Mouse (Mus musculus) kidney, postnatal 0 days (tissue): ENCODE measurements around the gene Palm. TPM values are rescaled to one million over a fixed set of nuclear protein-coding genes. Genes with fewer than 3 reads are reported as not detected.
"Not testable (repeated sequence)": the region's sequence is repeated elsewhere in the genome, so short reads cannot be mapped to it uniquely, and the experiment has no call there.

Experiments
- ATAC-seq: fragments of 200-750 bp; cut with Nextera tagmentation; replicated peaks from 2 replicates; pipeline ENCODE4 v1.8.0; 2017; ENCODE audit warnings: low read depth, moderate number of reproducible peaks, moderate TSS enrichment, moderate library complexity; ENCODE audit not compliant: low FRiP score
- DNase-seq: peaks from one replicate; pipeline ENCODE4 v3.0.0-alpha.2; 2016; ENCODE audit warnings: low spot score
- H3K27ac ChIP-seq: fragments of 300-500 bp; sonication (generic); 2 replicates; pipeline ENCODE4 v1.5.1; 2014; ENCODE audit warnings: mild to moderate bottlenecking
- H3K27me3 ChIP-seq: fragments of 300-500 bp; sonication (generic); 2 replicates; pipeline ENCODE4 v1.6.1; 2014; ENCODE audit warnings: low read length, mixed read lengths; ENCODE audit not compliant: insufficient read depth
- H3K36me3 ChIP-seq: fragments of 300-500 bp; sonication (generic); 2 replicates; pipeline ENCODE4 v1.6.1; 2014; ENCODE audit warnings: low read length, mixed read lengths; ENCODE audit not compliant: insufficient read depth
- H3K4me1 ChIP-seq: fragments of 300-500 bp; sonication (generic); replicated peaks from 2 replicates; pipeline ENCODE4 v1.6.1; 2014; ENCODE audit warnings: antibody characterized with exemption, low read length, mixed read lengths; ENCODE audit not compliant: insufficient read depth
- H3K4me2 ChIP-seq: fragments of 300-500 bp; sonication (generic); 2 replicates; pipeline ENCODE4 v1.6.1; 2014; ENCODE audit warnings: mild to moderate bottlenecking, low read length, moderate library complexity, mixed read lengths
- H3K4me3 ChIP-seq: fragments of 300-500 bp; sonication (generic); replicated peaks from 2 replicates; pipeline ENCODE4 v1.5.1; 2014; ENCODE audit warnings: low read depth, low read length
- H3K9ac ChIP-seq: fragments of 300-500 bp; sonication (generic); 2 replicates; pipeline ENCODE4 v1.6.1; 2014; ENCODE audit warnings: low read depth, low read length
- H3K9me3 ChIP-seq: fragments of 300-500 bp; sonication (generic); replicated peaks from 2 replicates; pipeline ENCODE4 v1.6.1; 2016; ENCODE audit warnings: low read length, inconsistent platforms, mixed read lengths
- CTCF ChIP-seq: IDR thresholded peaks from 2 replicates; pipeline ENCODE4 v1.5.1; 2016; ENCODE audit warnings: antibody characterized with exemption, low read depth, mild to moderate bottlenecking, moderate library complexity
- WGBS: fragments of 180-500 bp; shearing (Covaris S2); extraction: QIAGEN DNeasy Blood & Tissue Kit; methylation state at CpG from one replicate; pipeline ENCODE4 v1.1.7; 2014; 5-methylcytosine and 5-hydroxymethylcytosine counted together
- polyA plus RNA-seq: library from polyadenylated mRNA; unstranded; fragments of >200 nt; fragmentation: Nextera tagmentation; extraction: Ambion mirVana; gene quantifications from 2 replicates; pipeline ENCODE4 v1.2.1, GENCODE M21; 2015

Gene Palm
- polyA plus RNA-seq, 1 experiment from 2014 or later, result 132 TPM

- H3K9ac ChIP-seq, result no peak overlapping the region
- no peak overlapping the region for H3K4me2 ChIP-seq
- H3K36me3 ChIP-seq, result peaks cover 10% of the 10 kb centered on the region; the same call in 1 of the 2 replicates
- no peaks in the 10 kb centered on the region for H3K9me3 ChIP-seq
- H3K27ac ChIP-seq, result no peak overlapping the region
- DNase-seq, result no peak
- 78% methylated on average over 6 of the region's 6 CpGs for WGBS
- H3K27me3 ChIP-seq, result no peaks in the 10 kb centered on the region
- no peak for TF ChIP-seq CTCF
- H3K4me1 ChIP-seq, result 0 out of 2 replicates have a peak, but pooled peaks cover 5% of the 10 kb centered on the region
- no peak overlapping the region for H3K4me3 ChIP-seq
- ATAC-seq, result no peak
Observed at GRCm38 (mm10) chr10:79748496-79748895, 44.9 kb upstream of the Palm start.

GRCm38 (mm10) chr10:79754856-79755516 is 38.4 kb upstream of the Palm start, which contains the start of gene Fgf22:
Gene Fgf22, plus strand, starts transcription at chr10:79755076.
- no peak within 1 kb of the TSS for H3K27ac ChIP-seq
- ATAC-seq, result peak; percentile 70
- no peaks in the 10 kb centered on the region for H3K9me3 ChIP-seq
- peak within 1 kb of the TSS; percentile 35; the same call in 1 of the 2 replicates for H3K9ac ChIP-seq
- peak within 1 kb of the TSS; percentile 65 for H3K4me2 ChIP-seq
- peaks cover 8% of the 10 kb centered on the region; the same call in 1 of the 2 replicates for H3K4me1 ChIP-seq
- H3K4me3 ChIP-seq, result peak within 1 kb of the TSS; percentile 16; the same call in 1 of the 2 replicates
- peak; percentile 83 for DNase-seq
- H3K36me3 ChIP-seq, result peaks cover 24% of the 10 kb centered on the region
- no peaks in the 10 kb centered on the region for H3K27me3 ChIP-seq
- 2% methylated on average over 36 of the region's 36 CpGs for WGBS
- no peak for TF ChIP-seq CTCF

- H3K4me1 ChIP-seq, result peaks cover 8% of the 10 kb centered on the region; the same call in 1 of the 2 replicates
- DNase-seq (no peak), ATAC-seq (no peak)
- TF ChIP-seq CTCF, result no peak
- no peak overlapping the region for H3K27ac ChIP-seq
- WGBS, result 85% methylated on average over 3 of the region's 3 CpGs
- H3K27me3 ChIP-seq, result no peaks in the 10 kb centered on the region
- no peak overlapping the region for H3K9ac ChIP-seq
- H3K4me3 ChIP-seq, result no peak overlapping the region
- H3K4me2 ChIP-seq, result no peak overlapping the region
- H3K9me3 ChIP-seq, result no peaks in the 10 kb centered on the region
- H3K36me3 ChIP-seq, result peaks cover 28% of the 10 kb centered on the region
Observed at GRCm38 (mm10) chr10:79755854-79756253, 37.5 kb upstream of the Palm start.

GRCm38 (mm10) chr10:79756660-79757059 is 36.7 kb upstream of the Palm start:
- no peak for DNase-seq
- Histone ChIP-seq H3K4me1 (peaks cover 8% of the 10 kb centered on the region; the same call in 1 of the 2 replicates), H3K36me3 (peaks cover 36% of the 10 kb centered on the region), H3K9ac (no peak overlapping the region), H3K9me3 (no peaks in the 10 kb centered on the region), H3K4me3 (no peak overlapping the region), H3K27ac (no peak overlapping the region), H3K4me2 (no peak overlapping the region), H3K27me3 (no peaks in the 10 kb centered on the region)
- no peak for ATAC-seq
- TF ChIP-seq CTCF, result no peak
- WGBS, result 90% methylated on average over 24 of the region's 24 CpGs

GRCm38 (mm10) chr10:79759675-79760074 is 33.7 kb upstream of the Palm start:
- 95% methylated on average over 1 of the region's 1 CpGs for WGBS
- DNase-seq, H3K9me3 ChIP-seq, ATAC-seq, H3K4me3 ChIP-seq, H3K27me3 ChIP-seq, H3K9ac ChIP-seq, H3K27ac ChIP-seq, H3K4me2 ChIP-seq, H3K4me1 ChIP-seq: not testable (repeated sequence)
- H3K36me3 ChIP-seq, result peaks cover 42% of the 10 kb centered on the region

- H3K4me2 ChIP-seq, result no peak overlapping the region
- no peak for TF ChIP-seq CTCF
- peaks cover 42% of the 10 kb centered on the region for H3K36me3 ChIP-seq
- no peak for DNase-seq
- peaks cover 9% of the 10 kb centered on the region; the same call in 1 of the 2 replicates for H3K4me1 ChIP-seq
- no peaks in the 10 kb centered on the region for H3K27me3 ChIP-seq
- no peak for ATAC-seq
- no peaks in the 10 kb centered on the region for H3K9me3 ChIP-seq
- no peak overlapping the region for H3K4me3 ChIP-seq
- WGBS, result 89% methylated on average over 11 of the region's 11 CpGs
- no peak overlapping the region for H3K9ac ChIP-seq
- H3K27ac ChIP-seq, result no peak overlapping the region
Observed at GRCm38 (mm10) chr10:79760603-79761143, 32.7 kb upstream of the Palm start.
